In the genomic region with DNA sequence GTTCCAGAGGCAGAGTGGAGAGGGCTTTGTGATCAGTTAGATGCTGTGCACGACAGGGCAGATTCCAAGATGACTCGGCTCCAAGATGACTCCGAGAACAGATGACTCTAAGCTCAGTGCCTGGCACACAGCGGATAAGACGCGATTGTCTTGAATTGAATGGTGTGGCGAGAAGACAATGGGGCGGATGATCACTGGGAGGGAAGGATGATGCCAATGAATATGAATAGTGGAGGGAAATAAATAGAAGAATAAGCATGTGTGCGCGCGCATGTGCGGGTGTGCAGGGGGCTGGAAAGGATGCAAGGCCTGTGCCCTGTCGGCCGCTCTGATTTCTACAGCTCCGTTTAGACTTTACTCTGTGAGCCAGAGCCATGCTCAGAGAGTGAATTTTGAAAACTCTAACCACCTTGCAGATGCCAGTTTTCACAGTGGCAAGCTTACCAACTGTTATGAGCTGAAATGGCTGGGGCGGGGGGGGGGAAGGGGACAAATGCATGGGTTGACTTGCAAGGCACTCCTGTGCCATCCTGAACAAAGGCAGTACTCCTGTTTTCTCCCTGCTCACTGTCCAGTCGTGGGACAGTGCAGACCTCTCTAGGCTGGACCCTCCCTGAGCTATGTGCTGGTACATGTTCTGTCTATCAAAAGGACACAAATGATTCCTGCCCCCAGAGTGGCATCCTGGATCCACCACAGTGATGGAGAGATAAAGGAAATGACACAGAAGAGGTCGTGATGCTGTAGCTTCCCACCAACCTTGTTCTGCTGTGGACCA, we compare ENCODE assay signal across 16 mouse cellular contexts.
DNase-seq lines count a peak whose midpoint lies in the region; ATAC-seq lines count a peak whose summit lies in the region.
"Had no signal": no experiment of that assay in that cellular context is flagged by ENCODE, and none has a peak within 500 bp of the region (broad histone marks: within the 10 kb centered on the region; RNA-seq: fewer than 3 reads in every experiment).

No protein-coding gene starts in this region.

- 73% methylated on average over 18 of the region's 18 CpGs for WGBS in midbrain, embryonic 11.5 days
- WGBS in midbrain, embryonic 15.5 days, result 65% methylated on average over 18 of the region's 18 CpGs
- WGBS in hindbrain, embryonic 13.5 days, result 46% methylated on average over 18 of the region's 18 CpGs

- intact Hi-C loops in left cerebral cortex, postnatal 4 days (cut with DNase I), result no loop called here
- intact Hi-C loops in gastrocnemius, postnatal 14 days (cut with DNase I; ENCODE audit: low total_unique reads), result no loop called here

- H3K9me3 ChIP-seq in midbrain, embryonic 11.5 days (ENCODE audit: control insufficient read depth, low read length), result no peaks in the 10 kb centered on the region
- H3K9me3 ChIP-seq in midbrain, embryonic 15.5 days, result no peaks in the 10 kb centered on the region
- H3K9me3 ChIP-seq in hindbrain, embryonic 13.5 days, result no peaks in the 10 kb centered on the region
- H3K9me3 ChIP-seq: embryonic facial prominence, embryonic 13.5 days; forebrain, embryonic 12.5 days; heart, embryonic 15.5 days; liver, embryonic 15.5 days had no signal

- H3K9ac ChIP-seq in midbrain, embryonic 11.5 days (ENCODE audit: low read length), result 0 out of 2 replicates have a peak overlapping the region, but pooled peaks have one; percentile 4
- H3K9ac ChIP-seq in midbrain, embryonic 15.5 days, result no peak overlapping the region
- H3K9ac ChIP-seq in hindbrain, embryonic 13.5 days, result no peak overlapping the region
- H3K9ac ChIP-seq: embryonic facial prominence, embryonic 13.5 days; forebrain, embryonic 12.5 days; heart, embryonic 15.5 days; liver, embryonic 15.5 days had no signal

- peak; percentile 28 for DNase-seq in cerebellum, adult 9-11 months
- DNase-seq in cerebellum, postnatal 36 days, result no peak
- peak; percentile 26 for DNase-seq in midbrain, embryonic 11.5 days (ENCODE audit: low spot score, missing footprints)
- peak; percentile 42 for DNase-seq in left cerebral cortex, postnatal 4 days
- DNase-seq in gastrocnemius, postnatal 14 days, result no peak
- no peak for DNase-seq in spleen, postnatal 10 days (ENCODE audit: low spot score in 2 of 2)
- DNase-seq: adrenal gland, postnatal 14 days; B cell, adult 2 months; thymus, adult 2 months had no signal

- H3K4me1 ChIP-seq in midbrain, embryonic 11.5 days (ENCODE audit: control insufficient read depth, insufficient read depth, low read length), result 0 out of 2 replicates have a peak, but pooled peaks cover 2% of the 10 kb centered on the region
- no peaks in the 10 kb centered on the region; the same call in 1 of the 2 replicates for H3K4me1 ChIP-seq in midbrain, embryonic 15.5 days
- H3K4me1 ChIP-seq in hindbrain, embryonic 13.5 days (replicated peaks), result peaks cover 25% of the 10 kb centered on the region
- H3K4me1 ChIP-seq: embryonic facial prominence, embryonic 13.5 days; forebrain, embryonic 12.5 days; heart, embryonic 15.5 days; liver, embryonic 15.5 days had no signal

- no peak overlapping the region for H3K27ac ChIP-seq in midbrain, embryonic 11.5 days (ENCODE audit: low read depth, low read length)
- H3K27ac ChIP-seq in midbrain, embryonic 15.5 days, result no peak overlapping the region
- H3K27ac ChIP-seq in hindbrain, embryonic 13.5 days, result no peak overlapping the region
- H3K27ac ChIP-seq: embryonic facial prominence, embryonic 13.5 days; forebrain, embryonic 12.5 days; heart, embryonic 15.5 days; liver, embryonic 15.5 days had no signal

- no peaks in the 10 kb centered on the region for H3K27me3 ChIP-seq in midbrain, embryonic 11.5 days (ENCODE audit: control insufficient read depth, insufficient read depth, low read length)
- H3K27me3 ChIP-seq in midbrain, embryonic 15.5 days (replicated peaks), result no peaks in the 10 kb centered on the region
- no peaks in the 10 kb centered on the region for H3K27me3 ChIP-seq in hindbrain, embryonic 13.5 days
- H3K27me3 ChIP-seq: embryonic facial prominence, embryonic 13.5 days; heart, embryonic 15.5 days; liver, embryonic 15.5 days had no signal

- H3K4me3 ChIP-seq in midbrain, embryonic 11.5 days (ENCODE audit: low read depth, low read length), result no peak overlapping the region
- no peak overlapping the region for H3K4me3 ChIP-seq in midbrain, embryonic 15.5 days
- no peak overlapping the region for H3K4me3 ChIP-seq in hindbrain, embryonic 13.5 days
- H3K4me3 ChIP-seq: embryonic facial prominence, embryonic 13.5 days; forebrain, embryonic 12.5 days; heart, embryonic 15.5 days; liver, embryonic 15.5 days had no signal

- H3K36me3 ChIP-seq in midbrain, embryonic 11.5 days (ENCODE audit: control insufficient read depth, insufficient read depth, low read length), result no peaks in the 10 kb centered on the region
- H3K36me3 ChIP-seq in midbrain, embryonic 15.5 days (replicated peaks), result no peaks in the 10 kb centered on the region
- no peaks in the 10 kb centered on the region for H3K36me3 ChIP-seq in hindbrain, embryonic 13.5 days
- H3K36me3 ChIP-seq: embryonic facial prominence, embryonic 13.5 days; forebrain, embryonic 12.5 days; heart, embryonic 15.5 days; liver, embryonic 15.5 days had no signal

- ATAC-seq in midbrain, embryonic 11.5 days (ENCODE audit: low FRiP score), result no peak
- no peak for ATAC-seq in midbrain, embryonic 15.5 days (replicated peaks)
- 0 out of 2 replicates have a peak, but pooled peaks have one; percentile 28 for ATAC-seq in hindbrain, embryonic 13.5 days (ENCODE audit: low FRiP score)
- ATAC-seq: inflammation-experienced regulatory T-cells, adult 6 months had no signal

- H3K4me2 ChIP-seq in midbrain, embryonic 11.5 days, result no peak overlapping the region
- H3K4me2 ChIP-seq in midbrain, embryonic 15.5 days, result no peak overlapping the region
- H3K4me2 ChIP-seq in hindbrain, embryonic 13.5 days, result no peak overlapping the region
- H3K4me2 ChIP-seq: embryonic facial prominence, embryonic 13.5 days; forebrain, embryonic 12.5 days; heart, embryonic 15.5 days; liver, embryonic 15.5 days had no signal

Comparison
In these comparisons a context has a peak if more than half of its experiments do, and no peak if none do; other contexts are left out.
1. DNase-seq: peak in cerebellum, adult 9-11 months (single experiment), midbrain, embryonic 11.5 days (single experiment) and left cerebral cortex, postnatal 4 days (single experiment); none in cerebellum, postnatal 36 days (0 of 2), gastrocnemius, postnatal 14 days (single experiment) and spleen, postnatal 10 days (0 of 2).